Mouse (Mus musculus) MEL (cell line): ENCODE data around the gene Slc8a1. TPM values are rescaled to one million over a fixed set of nuclear protein-coding genes. Genes with fewer than 3 reads are reported as not detected.
A peak's percentile ranks its signal among the peaks of the same experiment; 100 is the strongest.

Experiments used
- DNase-seq: peaks from one replicate; pipeline ENCODE4 v3.0.0; 2011; ENCODE audit warnings: low read depth, low spot score
- H3K27ac ChIP-seq: 2 replicates; pipeline ENCODE4 v1.5.1; 2012; ENCODE audit warnings: low read depth, mild to moderate bottlenecking, control low read depth, low read length, moderate library complexity; ENCODE audit not compliant: control insufficient read depth
- H3K27me3 ChIP-seq, 2 experiments: fragments of 150-350 bp in 1 of 2; sonication (generic) in 1 of 2; 2 replicates each; pipeline ENCODE4 v1.6.1; 2012; ENCODE audit warnings: low read length in 2 of 2, mild to moderate bottlenecking in 2 of 2, improper control_type of control experiment in 1 of 2, moderate library complexity in 1 of 2; ENCODE audit not compliant: insufficient read depth in 2 of 2, control insufficient read depth in 1 of 2
- H3K36me3 ChIP-seq, 2 experiments: 2 replicates each; pipeline ENCODE4 v1.6.1; 2012 to 2014; ENCODE audit warnings: low read length in 2 of 2, improper control_type of control experiment in 1 of 2, inconsistent platforms in 1 of 2, mild to moderate bottlenecking in 1 of 2; ENCODE audit not compliant: insufficient read depth in 2 of 2, control insufficient read depth in 1 of 2
- H3K4me1 ChIP-seq, 2 experiments: fragments of 150-350 bp in 1 of 2; sonication (generic) in 1 of 2; 2 replicates each; pipeline ENCODE4 v1.6.1; 2012; ENCODE audit warnings: low read length in 2 of 2, improper control_type of control experiment in 1 of 2, mild to moderate bottlenecking in 1 of 2; ENCODE audit not compliant: insufficient read depth in 2 of 2, control insufficient read depth in 1 of 2
- H3K4me3 ChIP-seq, 2 experiments: fragments of 150-350 bp in 1 of 2; sonication (generic) in 1 of 2; 2 replicates each; pipeline ENCODE4 v1.5.1; 2012; ENCODE audit warnings: low read depth in 2 of 2, low read length in 2 of 2, mild to moderate bottlenecking in 2 of 2, moderate library complexity in 2 of 2, control low read depth in 1 of 2, improper control_type of control experiment in 1 of 2; ENCODE audit not compliant: control insufficient read depth in 1 of 2, insufficient read depth in 1 of 2
- H3K79me2 ChIP-seq: 2 replicates; pipeline ENCODE4 v1.6.1; 2012; ENCODE audit warnings: mild to moderate bottlenecking, low read length, moderate library complexity; ENCODE audit not compliant: control insufficient read depth, poor library complexity, insufficient read depth
- H3K9ac ChIP-seq: 2 replicates; pipeline ENCODE4 v1.6.1; 2012; ENCODE audit warnings: low read depth, mild to moderate bottlenecking, control low read depth, low read length, moderate library complexity; ENCODE audit not compliant: control insufficient read depth, poor library complexity, severe bottlenecking
- H3K9me3 ChIP-seq: fragments of 150-350 bp; sonication (generic); replicated peaks from 2 replicates; pipeline ENCODE4 v1.6.1; 2012; ENCODE audit warnings: mild to moderate bottlenecking, low read length, improper control_type of control experiment, moderate library complexity; ENCODE audit not compliant: insufficient read depth
- BHLHE40 ChIP-seq: IDR thresholded peaks from 2 replicates; pipeline ENCODE4 v1.6.1; 2012; ENCODE audit warnings: low read depth, mild to moderate bottlenecking, inconsistent platforms, low read length, improper control_type of control experiment, borderline replicate concordance
- CHD1 ChIP-seq: IDR thresholded peaks from 2 replicates; pipeline ENCODE4 v1.6.1; 2012; ENCODE audit warnings: low read depth, mild to moderate bottlenecking, inconsistent platforms, low read length, improper control_type of control experiment
- CTCF ChIP-seq, 3 experiments: IDR thresholded peaks in 2 of 3; conservative IDR thresholded peaks in 1 of 3; 2 replicates each; pipeline ENCODE4 v1.5.1; 2011 to 2012; ENCODE audit warnings: low read length in 3 of 3, low read depth in 2 of 3, mild to moderate bottlenecking in 2 of 3, improper control_type of control experiment in 1 of 3, inconsistent platforms in 1 of 3, mixed read lengths in 1 of 3, moderate library complexity in 1 of 3; ENCODE audit not compliant: control insufficient read depth in 1 of 3, insufficient read depth in 1 of 3, poor library complexity in 1 of 3, severe bottlenecking in 1 of 3
- E2F4 ChIP-seq: IDR thresholded peaks from 2 replicates; pipeline ENCODE4 v1.6.1; 2011; ENCODE audit warnings: low read depth, low read length, improper control_type of control experiment, borderline replicate concordance
- ELF1 ChIP-seq: IDR thresholded peaks from 2 replicates; pipeline ENCODE4 v1.6.1; 2014; ENCODE audit warnings: low read depth, mild to moderate bottlenecking, inconsistent platforms, low read length, improper control_type of control experiment, moderate library complexity
- EP300 ChIP-seq, 2 experiments: IDR thresholded peaks; 2 replicates each; pipeline ENCODE4 v1.6.1; 2011; ENCODE audit warnings: improper control_type of control experiment in 2 of 2, low read length in 2 of 2, low read depth in 1 of 2, mild to moderate bottlenecking in 1 of 2
- ETS1 ChIP-seq: IDR thresholded peaks from 2 replicates; pipeline ENCODE4 v1.6.1; 2012; ENCODE audit warnings: low read depth, mild to moderate bottlenecking, inconsistent platforms, low read length, improper control_type of control experiment, moderate library complexity
- GABPA ChIP-seq: IDR thresholded peaks from 2 replicates; pipeline ENCODE4 v1.6.1; 2012; ENCODE audit warnings: low read depth, mild to moderate bottlenecking, inconsistent platforms, low read length, improper control_type of control experiment, moderate library complexity
- GATA1 ChIP-seq: IDR thresholded peaks from 2 replicates; pipeline ENCODE4 v1.6.1; 2011; ENCODE audit warnings: low read depth, low read length, improper control_type of control experiment
- KAT2A ChIP-seq: conservative IDR thresholded peaks from 2 replicates; pipeline ENCODE4 v1.6.1; 2012; ENCODE audit warnings: low read depth, low read length, improper control_type of control experiment, inconsistent platforms
- MAX ChIP-seq: IDR thresholded peaks from 2 replicates; pipeline ENCODE4 v1.6.1; 2011; ENCODE audit warnings: low read length, improper control_type of control experiment
- MAZ ChIP-seq: IDR thresholded peaks from 2 replicates; pipeline ENCODE4 v1.6.1; 2012; ENCODE audit warnings: low read depth, mild to moderate bottlenecking, inconsistent platforms, low read length, improper control_type of control experiment
- MXI1 ChIP-seq: IDR thresholded peaks from 2 replicates; pipeline ENCODE4 v1.6.1; 2011; ENCODE audit warnings: mild to moderate bottlenecking, low read depth, low read length, improper control_type of control experiment
- MYB ChIP-seq: IDR thresholded peaks from 2 replicates; pipeline ENCODE4 v1.6.1; 2011; ENCODE audit warnings: mild to moderate bottlenecking, low read depth, low read length, improper control_type of control experiment
- MYC ChIP-seq: IDR thresholded peaks from 2 replicates; pipeline ENCODE4 v1.6.1; 2011; ENCODE audit warnings: low read depth, mild to moderate bottlenecking, low read length, improper control_type of control experiment, moderate library complexity
- NELFE ChIP-seq: IDR thresholded peaks from 2 replicates; pipeline ENCODE4 v1.6.1; 2011; ENCODE audit warnings: low read depth, low read length, improper control_type of control experiment
- NRF1 ChIP-seq: IDR thresholded peaks from 2 replicates; pipeline ENCODE4 v1.6.1; 2014; ENCODE audit warnings: low read depth, mild to moderate bottlenecking, inconsistent platforms, low read length, improper control_type of control experiment, moderate library complexity; ENCODE audit not compliant: poor library complexity, insufficient read depth, severe bottlenecking
- POLR2A ChIP-seq, 2 experiments: IDR thresholded peaks; 2 replicates each; pipeline ENCODE4 v1.6.1; 2011 to 2012; ENCODE audit warnings: low read length in 2 of 2, mild to moderate bottlenecking in 2 of 2, control low read depth in 1 of 2, improper control_type of control experiment in 1 of 2, low read depth in 1 of 2, moderate library complexity in 1 of 2; ENCODE audit not compliant: control insufficient read depth in 1 of 2, insufficient read depth in 1 of 2, poor library complexity in 1 of 2
- POLR2AphosphoS2 ChIP-seq: IDR thresholded peaks from 2 replicates; pipeline ENCODE4 v1.6.1; 2011; ENCODE audit warnings: low read length, improper control_type of control experiment
- POLR2AphosphoS5 ChIP-seq: IDR thresholded peaks from 2 replicates; pipeline ENCODE4 v1.6.1; 2012; ENCODE audit warnings: low read depth, borderline replicate concordance, mild to moderate bottlenecking, inconsistent platforms, low read length, moderate library complexity, mixed read lengths
- RAD21 ChIP-seq: IDR thresholded peaks from 2 replicates; pipeline ENCODE4 v1.6.1; 2011; ENCODE audit warnings: mild to moderate bottlenecking, low read depth, low read length, improper control_type of control experiment
- TAL1 ChIP-seq: IDR thresholded peaks from 2 replicates; pipeline ENCODE4 v1.6.1; 2012; ENCODE audit warnings: mild to moderate bottlenecking, inconsistent platforms, low read length, moderate library complexity, mixed read lengths
- TBP ChIP-seq: IDR thresholded peaks from 2 replicates; pipeline ENCODE4 v1.8.0; 2011; ENCODE audit warnings: low read depth, low read length, improper control_type of control experiment
- TCF12 ChIP-seq: IDR thresholded peaks from 2 replicates; pipeline ENCODE4 v1.6.1; 2014; ENCODE audit warnings: low read depth, mild to moderate bottlenecking, inconsistent platforms, low read length, improper control_type of control experiment, moderate library complexity
- UBTF ChIP-seq: IDR thresholded peaks from 2 replicates; pipeline ENCODE4 v1.6.1; 2012; ENCODE audit warnings: low read depth, mild to moderate bottlenecking, inconsistent platforms, low read length, improper control_type of control experiment, moderate library complexity, borderline replicate concordance; ENCODE audit not compliant: insufficient read depth
- USF1 ChIP-seq: IDR thresholded peaks from 2 replicates; pipeline ENCODE4 v1.6.1; 2014; ENCODE audit warnings: low read depth, mild to moderate bottlenecking, inconsistent platforms, low read length, improper control_type of control experiment, moderate library complexity
- USF2 ChIP-seq, 2 experiments: IDR thresholded peaks; 2 replicates each; pipeline ENCODE4 v1.6.1; 2011 to 2012; ENCODE audit warnings: improper control_type of control experiment in 2 of 2, low read length in 2 of 2, borderline replicate concordance in 1 of 2, inconsistent platforms in 1 of 2, low read depth in 1 of 2, mild to moderate bottlenecking in 1 of 2; ENCODE audit not compliant: insufficient read depth in 1 of 2
- ZC3H11A ChIP-seq: IDR thresholded peaks from 2 replicates; pipeline ENCODE4 v1.6.1; 2012; ENCODE audit warnings: low read depth, mild to moderate bottlenecking, inconsistent platforms, low read length, improper control_type of control experiment
- ZKSCAN1 ChIP-seq: IDR thresholded peaks from 2 replicates; pipeline ENCODE4 v1.6.1; 2012; ENCODE audit warnings: low read depth, mild to moderate bottlenecking, inconsistent platforms, low read length, improper control_type of control experiment, moderate library complexity
- ZNF384 ChIP-seq: IDR thresholded peaks from 2 replicates; pipeline ENCODE4 v1.6.1; 2012; ENCODE audit warnings: low read depth, mild to moderate bottlenecking, inconsistent platforms, low read length, improper control_type of control experiment
- polyA plus RNA-seq, 2 experiments: library from polyadenylated mRNA; stranded (reverse) in 1 of 2; unstranded in 1 of 2; fragments of >175 nt in 1 of 2; fragments of >200 nt in 1 of 2; gene quantifications; 2 replicates each; pipeline versions ENCODE4 v1.2.1 to v1.2.4; 2012; ENCODE audit warnings: low replicate concordance in 2 of 2, low read depth in 1 of 2; ENCODE audit not compliant: insufficient read length in 2 of 2, insufficient read depth in 1 of 2, missing spikeins in 1 of 2
- total RNA-seq: library from RNA; depleted of rRNA; stranded (reverse); fragments of 300-350 nt; gene quantifications from 2 replicates; pipeline ENCODE4 v1.2.3, GENCODE M21; 2012

Slc8a1 gene
- total and polyA plus RNA-seq, 3 experiments: 0.86 to 1.0 TPM; not detected in 1

DNA sequence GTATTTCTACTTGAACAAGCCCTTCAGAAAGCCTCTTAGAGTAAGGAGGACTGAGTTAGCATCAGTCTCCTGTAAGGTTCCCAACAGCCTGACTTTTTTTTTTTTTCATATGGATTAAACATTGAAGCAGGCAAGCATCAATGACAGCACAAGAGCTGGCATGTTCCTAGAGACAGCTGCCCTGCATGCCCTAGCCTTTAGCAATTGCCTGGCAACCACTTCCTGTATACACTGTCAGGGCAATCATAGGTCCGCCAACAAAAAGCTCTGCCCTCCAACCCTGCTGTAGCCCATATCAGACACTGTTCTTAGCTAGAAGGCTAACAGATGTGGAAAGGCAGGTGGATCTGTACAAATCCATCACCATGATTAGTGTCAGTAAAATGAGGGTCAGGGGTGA, 85.2 kb downstream of the Slc8a1 start:
- H3K4me3 ChIP-seq: no peak overlapping the region

DNA sequence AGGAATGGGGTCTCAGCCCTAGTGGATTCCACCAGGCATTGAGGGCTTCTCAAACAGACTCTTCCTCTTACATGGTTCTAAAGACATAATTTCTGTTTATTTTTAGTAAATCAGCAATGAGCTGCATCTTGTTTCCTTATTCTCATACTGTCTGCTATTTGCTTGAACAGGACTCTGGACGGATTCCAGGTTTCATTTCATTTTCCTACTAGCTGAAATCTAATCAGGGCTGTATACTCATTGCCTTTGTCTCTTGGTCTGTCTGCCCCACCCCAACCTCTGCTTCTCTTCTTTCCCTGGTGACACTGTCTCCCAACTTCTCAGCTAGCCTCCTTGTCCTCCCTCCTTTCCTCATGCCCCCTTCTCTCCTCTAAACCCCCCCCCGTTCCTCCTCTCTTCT, 101.4 kb downstream of the Slc8a1 start:
- DNase-seq: peak; percentile 43
- no peak overlapping the region for H3K27ac ChIP-seq

More for the DNA sequence above, 85.2 kb downstream of the Slc8a1 start:
- no peaks in the 10 kb centered on the region; a peak in 1 of 4 replicates for H3K4me1 ChIP-seq
- no peak overlapping the region for H3K27ac ChIP-seq
- H3K9ac ChIP-seq: no peak overlapping the region
- H3K79me2 ChIP-seq: no peaks in the 10 kb centered on the region
- TF ChIP-seq POLR2AphosphoS2 (no peak), CTCF (IDR thresholded peaks at IDR 0.05 in 2 of 3, conservative IDR thresholded peaks at IDR 0.05 in 1 of 3; ENCODE audit: control insufficient read depth in 1 of 3, insufficient read depth in 1 of 3, low read depth in 2 of 3, low read length in 3 of 3, poor library complexity in 1 of 3, severe bottlenecking in 1 of 3) (no peak), TAL1 (no peak), BHLHE40 (no peak), E2F4 (no peak), ZC3H11A (no peak), NELFE (no peak), RAD21 (no peak), UBTF (no peak), ETS1 (no peak), POLR2A (IDR thresholded peaks at IDR 0.05; ENCODE audit: control insufficient read depth in 1 of 2, insufficient read depth in 1 of 2, low read depth in 1 of 2, low read length in 2 of 2, poor library complexity in 1 of 2) (no peak), USF1 (no peak), MAX (no peak), ELF1 (no peak), USF2 (IDR thresholded peaks at IDR 0.05; ENCODE audit: borderline replicate concordance in 1 of 2, insufficient read depth in 1 of 2, low read depth in 1 of 2, low read length in 2 of 2) (no peak), GATA1 (no peak), MXI1 (no peak), ZNF384 (no peak), TBP (no peak), ZKSCAN1 (no peak)
- no peaks in the 10 kb centered on the region for H3K36me3 ChIP-seq
- H3K9me3 ChIP-seq: no peaks in the 10 kb centered on the region
- H3K27me3 ChIP-seq: no peaks in the 10 kb centered on the region
- DNase-seq: no peak

More for the DNA sequence above, 101.4 kb downstream of the Slc8a1 start:
- no peaks in the 10 kb centered on the region for H3K27me3 ChIP-seq
- TF ChIP-seq CTCF (IDR thresholded peaks at IDR 0.05 in 2 of 3, conservative IDR thresholded peaks at IDR 0.05 in 1 of 3; ENCODE audit: control insufficient read depth in 1 of 3, insufficient read depth in 1 of 3, low read depth in 2 of 3, low read length in 3 of 3, poor library complexity in 1 of 3, severe bottlenecking in 1 of 3) (no peak), EP300 (IDR thresholded peaks at IDR 0.05; ENCODE audit: low read depth in 1 of 2, low read length in 2 of 2) (no peak), MAZ (no peak), KAT2A (no peak), MYB (no peak), GABPA (no peak), NRF1 (no peak), CHD1 (no peak), GATA1 (no peak), POLR2AphosphoS5 (no peak), ETS1 (no peak), MAX (no peak), POLR2A (IDR thresholded peaks at IDR 0.05; ENCODE audit: control insufficient read depth in 1 of 2, insufficient read depth in 1 of 2, low read depth in 1 of 2, low read length in 2 of 2, poor library complexity in 1 of 2) (no peak), ELF1 (no peak), ZC3H11A (no peak), TCF12 (no peak), ZKSCAN1 (no peak), MXI1 (no peak), MYC (no peak)
- no peaks in the 10 kb centered on the region for H3K79me2 ChIP-seq
- no peak overlapping the region for H3K4me3 ChIP-seq
- H3K36me3 ChIP-seq: peaks cover 0 to 2% of the 10 kb centered on the region in 2 experiments; a peak in 2 of 4 replicates
- no peaks in the 10 kb centered on the region for H3K4me1 ChIP-seq
- H3K9ac ChIP-seq: no peak overlapping the region
- H3K9me3 ChIP-seq: no peaks in the 10 kb centered on the region
